Mouse (Mus musculus): ENCODE measurements around the gene Fmod.

DNA sequence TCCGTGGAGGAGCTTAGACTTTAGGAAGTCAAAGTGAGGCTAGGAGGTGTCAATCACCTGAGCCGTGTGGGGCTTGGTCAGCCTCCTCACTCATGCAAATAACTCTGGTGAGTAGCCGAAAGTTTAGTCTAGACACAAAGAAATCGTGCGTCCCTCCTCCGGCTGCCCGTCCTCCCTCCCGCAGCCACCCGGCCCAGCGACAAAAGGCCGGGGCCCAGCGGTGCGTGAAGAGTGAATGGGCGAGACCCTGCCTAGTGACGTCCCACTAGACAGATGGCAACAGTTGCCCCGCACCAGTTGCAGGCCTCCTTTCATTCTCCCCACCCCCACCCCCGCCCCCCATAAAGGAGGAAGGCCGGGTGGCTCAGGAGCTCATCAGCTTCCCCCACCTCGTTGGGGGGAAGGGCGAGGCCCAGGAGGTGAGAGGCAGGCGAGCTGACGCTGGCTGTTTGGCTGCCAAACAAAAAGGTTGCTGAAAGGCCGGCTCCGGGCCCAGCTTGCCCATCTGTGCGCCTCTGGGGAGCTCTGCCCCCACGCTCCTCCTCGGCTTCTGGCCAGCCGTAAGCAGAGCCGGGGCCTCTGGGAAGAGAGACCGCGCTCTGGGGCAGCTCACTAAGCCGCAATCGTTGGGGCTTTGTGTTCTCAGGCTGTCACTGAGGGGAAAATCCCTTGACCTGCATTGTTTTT is 26.2 kb downstream of the Fmod start:
- TF ChIP-seq CTCF (IDR thresholded peaks at IDR 0.05; ENCODE audit: control insufficient read depth, insufficient read depth, low read length) (no peak), POLR2A (IDR thresholded peaks at IDR 0.05; ENCODE audit: borderline replicate concordance, control insufficient read depth, low read depth, low read length) (no peak; the same call in 1 of the 2 replicates)

All from bone marrow, adult 2 months (tissue).